Mouse (Mus musculus): ENCODE measurements around the gene Selenon. TPM values are rescaled to one million over a fixed set of nuclear protein-coding genes. Genes with fewer than 3 reads are reported as not detected.

Selenon gene
- total and polyA plus RNA-seq, 2 experiments from 2014 or later, result 13.4 to 17.9 TPM

- Histone ChIP-seq H3K4me3 (ENCODE audit: low read depth, low read length) (no peak overlapping the region), H3K9ac (no peak overlapping the region), H3K4me2 (ENCODE audit: low read depth) (no peak overlapping the region), H3K4me1 (ENCODE audit: insufficient read depth) (no peaks in the 10 kb centered on the region), H3K36me3 (ENCODE audit: insufficient read depth) (peaks cover 73% of the 10 kb centered on the region), H3K9me3 (ENCODE audit: low read length) (no peaks in the 10 kb centered on the region), H3K27ac (ENCODE audit: low read depth, low read length) (no peak overlapping the region), H3K27me3 (ENCODE audit: insufficient read depth, low read length) (no peaks in the 10 kb centered on the region)
- DNase-seq (peak; percentile 93), ATAC-seq (peak; percentile 86)
- TF ChIP-seq CTCF (IDR thresholded peaks at IDR 0.05; ENCODE audit: low read depth), result peak; percentile 98
- WGBS, result 3% methylated on average over 5 of the region's 5 CpGs
Observed at GRCm38 (mm10) chr4:134543261-134543660, 8.7 kb downstream of the Selenon start.

GRCm38 (mm10) chr4:134542726-134543125, 9.2 kb downstream of the Selenon start:
- Histone ChIP-seq H3K4me3 (ENCODE audit: low read depth, low read length) (no peak overlapping the region), H3K4me2 (ENCODE audit: low read depth) (no peak overlapping the region), H3K4me1 (ENCODE audit: insufficient read depth) (no peaks in the 10 kb centered on the region), H3K27me3 (ENCODE audit: insufficient read depth, low read length) (no peaks in the 10 kb centered on the region), H3K9me3 (ENCODE audit: low read length) (no peaks in the 10 kb centered on the region), H3K36me3 (ENCODE audit: insufficient read depth) (peaks cover 67% of the 10 kb centered on the region), H3K27ac (ENCODE audit: low read depth, low read length) (no peak overlapping the region), H3K9ac (no peak overlapping the region)
- no peak for TF ChIP-seq CTCF (IDR thresholded peaks at IDR 0.05; ENCODE audit: low read depth)
- no peak for DNase-seq
- no peak for ATAC-seq
- 93% methylated on average over 9 of the region's 9 CpGs for WGBS

GRCm38 (mm10) chr4:134538997-134539580, 12.9 kb downstream of the Selenon start:
- Histone ChIP-seq H3K9ac (no peak overlapping the region), H3K27me3 (ENCODE audit: insufficient read depth, low read length) (no peaks in the 10 kb centered on the region), H3K4me1 (ENCODE audit: insufficient read depth) (peaks cover 6% of the 10 kb centered on the region), H3K4me3 (ENCODE audit: low read depth, low read length) (no peak overlapping the region), H3K36me3 (ENCODE audit: insufficient read depth) (peaks cover 36% of the 10 kb centered on the region), H3K9me3 (ENCODE audit: low read length) (no peaks in the 10 kb centered on the region), H3K4me2 (ENCODE audit: low read depth) (no peak overlapping the region), H3K27ac (ENCODE audit: low read depth, low read length) (no peak overlapping the region)
- TF ChIP-seq CTCF (IDR thresholded peaks at IDR 0.05; ENCODE audit: low read depth), result no peak
- ATAC-seq (no peak), DNase-seq (no peak)
- WGBS, result 57% methylated on average over 10 of the region's 10 CpGs

- Histone ChIP-seq H3K27ac (ENCODE audit: low read depth, low read length) (peak overlapping the region; percentile 66; the same call in 1 of the 2 replicates), H3K27me3 (ENCODE audit: insufficient read depth, low read length) (no peaks in the 10 kb centered on the region), H3K4me1 (ENCODE audit: insufficient read depth) (peaks cover 10% of the 10 kb centered on the region), H3K9ac (peak overlapping the region; percentile 80), H3K9me3 (ENCODE audit: low read length) (no peaks in the 10 kb centered on the region), H3K4me3 (ENCODE audit: low read depth, low read length) (peak overlapping the region; percentile 97), H3K36me3 (ENCODE audit: insufficient read depth) (peaks cover 30% of the 10 kb centered on the region), H3K4me2 (ENCODE audit: low read depth) (peak overlapping the region; percentile 99)
- WGBS, result under 1% methylated on average over 8 of the region's 8 CpGs
- ATAC-seq (peak; percentile 21), DNase-seq (no peak)
- TF ChIP-seq CTCF (IDR thresholded peaks at IDR 0.05; ENCODE audit: low read depth), result no peak
Observed at GRCm38 (mm10) chr4:134535787-134536151, 16.2 kb downstream of the Selenon start.

- TF ChIP-seq CTCF (IDR thresholded peaks at IDR 0.05; ENCODE audit: low read depth), result no peak
- Histone ChIP-seq H3K9ac (peak within 1 kb of the TSS; percentile 80), H3K27me3 (ENCODE audit: insufficient read depth, low read length) (no peaks in the 10 kb centered on the region), H3K4me1 (ENCODE audit: insufficient read depth) (peaks cover 10% of the 10 kb centered on the region), H3K36me3 (ENCODE audit: insufficient read depth) (peaks cover 30% of the 10 kb centered on the region), H3K4me2 (ENCODE audit: low read depth) (peak within 1 kb of the TSS; percentile 99), H3K27ac (ENCODE audit: low read depth, low read length) (peak within 1 kb of the TSS; percentile 90), H3K4me3 (ENCODE audit: low read depth, low read length) (peak within 1 kb of the TSS; percentile 97), H3K9me3 (ENCODE audit: low read length) (no peaks in the 10 kb centered on the region)
- WGBS, result 2% methylated on average over 68 of the region's 71 CpGs
- DNase-seq (peak; percentile 95), ATAC-seq (peak; percentile 97)
Observed at GRCm38 (mm10) chr4:134534932-134535786, 16.8 kb downstream of the Selenon start, which contains the start of gene Mtfr1l. Gene Mtfr1l (minus strand): TSS chr4:134535387.

- 3% methylated on average over 56 of the region's 57 CpGs for WGBS
- peak overlapping the region; percentile 99 for H3K4me2 ChIP-seq (ENCODE audit: low read depth)
- peaks cover 32% of the 10 kb centered on the region for H3K36me3 ChIP-seq (ENCODE audit: insufficient read depth)
- peaks cover 10% of the 10 kb centered on the region for H3K4me1 ChIP-seq (ENCODE audit: insufficient read depth)
- no peak for TF ChIP-seq CTCF (IDR thresholded peaks at IDR 0.05; ENCODE audit: low read depth)
- H3K27me3 ChIP-seq (ENCODE audit: insufficient read depth, low read length), result no peaks in the 10 kb centered on the region
- peak overlapping the region; percentile 97 for H3K4me3 ChIP-seq (ENCODE audit: low read depth, low read length)
- peak overlapping the region; percentile 90 for H3K27ac ChIP-seq (ENCODE audit: low read depth, low read length)
- no peak for DNase-seq
- peak overlapping the region; percentile 80 for H3K9ac ChIP-seq
- no peaks in the 10 kb centered on the region for H3K9me3 ChIP-seq (ENCODE audit: low read length)
- peak; percentile 2; the same call in 1 of the 2 replicates for ATAC-seq
Observed at GRCm38 (mm10) chr4:134534124-134534886, 17.7 kb downstream of the Selenon start.

All from forebrain, postnatal 0 days (tissue).